Mouse (Mus musculus) heart, postnatal 10 days (tissue): ENCODE results near the gene Timmdc1. TPM values are rescaled to one million over a fixed set of nuclear protein-coding genes. Genes with fewer than 3 reads are reported as not detected.
"Not testable (repeated sequence)": the region's sequence is repeated elsewhere in the genome, so short reads cannot be mapped to it uniquely, and the experiment has no call there.

Experiments used
- DNase-seq, 2 experiments: peaks; one replicate each; pipeline ENCODE4 v3.0.0; 2021
- intact Hi-C: fragments of 180-260 bp; cut with DNase I; formaldehyde crosslinking; loops from one replicate; pipeline ENCODE4 v1.15.1; 2025
- total RNA-seq, 2 experiments: library from RNA; stranded (reverse); gene quantifications; 2 replicates each; pipeline ENCODE4 v1.2.3; 2021

Gene Timmdc1
- total RNA-seq, 2 experiments from 2014 or later: 54.1 to 59.0 TPM

DNA sequence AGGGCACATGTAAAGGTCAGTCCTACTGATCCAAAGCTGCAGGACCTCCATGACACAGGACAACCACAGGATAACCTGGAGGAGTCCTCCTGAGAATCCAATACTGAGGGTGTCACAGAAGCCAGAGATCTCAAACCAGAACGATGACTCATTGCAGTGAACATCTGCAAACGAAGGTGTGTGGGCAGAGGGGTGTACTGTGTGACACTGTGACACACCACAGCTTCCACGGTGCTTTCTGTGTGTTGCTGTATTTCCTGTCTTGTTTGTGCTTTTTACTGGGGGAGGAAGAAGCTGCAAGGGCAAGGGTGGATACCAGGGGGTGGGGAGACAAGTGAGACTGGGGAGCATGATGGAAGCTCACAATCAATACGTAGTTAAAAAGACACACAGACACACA is 18.9 kb downstream of the Timmdc1 start:
- intact Hi-C loops: no loop called here
- DNase-seq: no peak

DNA sequence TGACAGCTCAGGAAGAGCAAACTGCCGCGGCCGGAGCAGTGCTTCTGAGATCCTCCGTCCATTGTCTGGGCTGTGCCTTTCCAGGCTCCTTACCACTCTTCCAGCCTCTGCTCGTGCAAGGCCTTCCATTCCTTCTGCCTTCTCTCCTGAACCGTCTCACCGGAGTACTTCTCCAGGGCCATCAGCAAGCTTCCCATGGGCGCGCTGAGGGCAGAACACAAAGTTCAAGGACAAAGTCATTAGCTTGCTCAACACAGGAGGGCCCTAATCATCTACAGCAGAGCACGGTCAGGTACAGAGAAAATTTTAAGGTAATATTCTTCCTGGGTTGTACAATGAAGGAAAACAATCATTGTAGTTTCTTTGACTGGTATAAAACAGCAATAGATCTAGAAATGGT is 20.0 kb downstream of the Timmdc1 start:
- DNase-seq: no peak
- intact Hi-C loops: no loop called here

GRCm38 (mm10) chr16:38496604-38497140 is 25.8 kb downstream of the Timmdc1 start:
- no peak for DNase-seq
- intact Hi-C loops: loop anchor here (10.0 kb wide), 1 partner anchor 522 kb away; no protein-coding TSS in a partner anchor

- DNase-seq: peak; percentile 25 to 38
- intact Hi-C loops: loop anchor here (10.0 kb wide), 1 partner anchor 519 kb away; no protein-coding TSS in a partner anchor
These were observed 28.6 kb downstream of the Timmdc1 start for GRCm38 (mm10) chr16:38493890-38494289.

GRCm38 (mm10) chr16:38492551-38492950 is 29.9 kb downstream of the Timmdc1 start:
- intact Hi-C loops: loop anchor here (10.0 kb wide), 1 partner anchor 518 kb away; no protein-coding TSS in a partner anchor
- DNase-seq: no peak

GRCm38 (mm10) chr16:38483582-38484309 is 38.7 kb downstream of the Timmdc1 start:
- intact Hi-C loops: loop anchor here (2.0 to 10.0 kb wide), 2 partner anchors 139 to 489 kb away; no protein-coding TSS in a partner anchor
- no peak for DNase-seq

- DNase-seq: peak; percentile 38 to 63
- intact Hi-C loops: loop anchor here (2.0 to 10.0 kb wide), 2 partner anchors 138 to 488 kb away; no protein-coding TSS in a partner anchor
These were observed 39.5 kb downstream of the Timmdc1 start for GRCm38 (mm10) chr16:38482780-38483562.

DNA sequence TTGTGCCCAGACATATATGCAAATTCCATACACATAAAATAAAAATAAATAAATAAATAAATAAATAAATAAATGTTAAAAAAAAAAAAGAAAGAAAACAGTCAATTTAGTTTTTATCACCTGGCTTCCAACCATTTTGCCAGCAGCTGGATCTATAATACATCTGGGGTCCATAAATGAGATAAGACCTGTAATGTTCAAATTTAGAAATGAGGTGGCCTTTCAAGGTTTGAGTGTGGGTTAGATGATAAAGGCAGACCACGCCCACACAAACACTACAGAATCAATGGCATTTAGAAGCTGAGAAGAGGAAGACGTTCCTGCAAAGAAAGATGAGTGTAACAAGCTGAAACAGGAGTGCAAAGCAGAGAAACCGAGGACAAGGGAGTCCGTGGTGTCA is 41.1 kb downstream of the Timmdc1 start:
- intact Hi-C loops: loop anchor here (10.0 kb wide), 1 partner anchor 487 kb away; no protein-coding TSS in a partner anchor
- DNase-seq: no peak

DNA sequence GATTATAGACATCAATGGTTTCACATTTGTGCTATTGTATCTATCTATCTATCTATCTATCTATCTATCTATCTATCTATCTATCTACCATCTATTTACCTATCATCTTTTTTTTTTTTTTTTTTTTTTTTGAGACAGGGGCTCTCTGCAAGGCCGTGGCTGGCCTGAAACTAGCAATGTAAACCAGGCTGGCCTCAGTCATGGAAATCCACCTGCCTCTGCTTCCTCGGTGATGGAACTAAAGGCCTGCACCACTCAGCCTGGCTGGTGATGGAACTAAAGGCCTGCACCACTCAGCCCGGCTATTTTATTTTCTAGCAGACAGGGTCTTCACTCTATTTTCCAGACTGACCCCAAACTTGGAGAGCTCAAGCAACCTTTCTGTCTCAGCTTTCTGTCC is 44.2 kb downstream of the Timmdc1 start:
- DNase-seq: no peak
- intact Hi-C loops: no loop called here

- DNase-seq, intact Hi-C loops: not testable (repeated sequence)
These were observed 45.2 kb downstream of the Timmdc1 start for GRCm38 (mm10) chr16:38477241-38477608.

- intact Hi-C loops: no loop called here
- peak; percentile 59 to 70 for DNase-seq
These were observed 45.9 kb downstream of the Timmdc1 start for GRCm38 (mm10) chr16:38476312-38477240.

GRCm38 (mm10) chr16:38475681-38476311 is 46.7 kb downstream of the Timmdc1 start:
- DNase-seq: no peak
- intact Hi-C loops: no loop called here

DNA sequence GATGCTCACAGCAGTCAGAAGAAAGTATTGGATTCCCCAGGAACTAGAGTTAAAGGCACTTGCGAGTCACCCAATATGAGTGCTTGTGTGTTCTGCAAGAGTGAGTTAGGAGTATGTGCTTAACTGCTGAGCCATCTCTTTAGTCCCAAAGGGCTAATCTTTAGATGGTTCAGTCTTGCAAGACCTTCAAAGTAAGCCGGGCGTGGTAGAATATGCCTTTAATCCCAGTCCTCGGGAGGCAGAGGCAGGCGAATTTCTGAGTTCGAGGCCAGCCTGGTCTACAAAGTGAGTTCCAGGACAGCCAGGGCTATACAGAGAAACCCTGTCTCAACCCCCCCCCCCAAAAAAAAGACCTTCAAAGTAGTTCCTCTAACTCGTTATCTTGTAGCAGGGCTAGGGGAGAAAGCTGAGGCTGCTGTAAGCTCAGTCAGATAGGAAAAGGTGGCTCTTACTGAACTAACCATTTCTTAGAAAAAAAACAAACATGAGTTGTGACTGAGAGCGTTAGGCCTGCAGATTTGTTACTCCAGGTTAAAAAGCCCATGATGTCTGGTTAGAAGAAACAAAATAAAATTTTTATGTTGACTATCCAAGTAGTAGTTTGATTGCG is 47.7 kb downstream of the Timmdc1 start:
- intact Hi-C loops: no loop called here
- DNase-seq: no peak

- intact Hi-C loops: no loop called here
- DNase-seq: no peak
These were observed 48.8 kb downstream of the Timmdc1 start for GRCm38 (mm10) chr16:38473661-38474060.

DNA sequence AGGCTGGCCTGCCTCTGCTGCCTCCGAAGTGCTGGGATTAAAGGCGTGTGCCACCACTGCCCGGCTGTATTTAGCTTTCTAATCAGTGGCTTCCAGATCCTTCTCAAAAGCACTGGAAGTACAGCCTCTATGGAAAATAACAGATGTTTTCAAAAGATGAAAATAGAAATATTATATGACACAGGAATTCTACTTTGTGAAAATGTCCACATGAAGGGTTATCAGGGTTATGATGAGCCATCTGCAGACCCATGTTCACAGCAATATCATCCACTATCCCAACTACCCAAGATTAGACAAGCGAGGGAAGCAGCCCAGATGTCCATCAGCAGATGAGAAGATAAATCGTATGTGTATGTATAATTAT is 50.0 kb downstream of the Timmdc1 start:
- intact Hi-C loops: no loop called here

GRCm38 (mm10) chr16:38471697-38472506 is 50.6 kb downstream of the Timmdc1 start:
- intact Hi-C loops: no loop called here
- DNase-seq: no peak

More for the DNA sequence above, 50.0 kb downstream of the Timmdc1 start:
- no peak for DNase-seq

DNA sequence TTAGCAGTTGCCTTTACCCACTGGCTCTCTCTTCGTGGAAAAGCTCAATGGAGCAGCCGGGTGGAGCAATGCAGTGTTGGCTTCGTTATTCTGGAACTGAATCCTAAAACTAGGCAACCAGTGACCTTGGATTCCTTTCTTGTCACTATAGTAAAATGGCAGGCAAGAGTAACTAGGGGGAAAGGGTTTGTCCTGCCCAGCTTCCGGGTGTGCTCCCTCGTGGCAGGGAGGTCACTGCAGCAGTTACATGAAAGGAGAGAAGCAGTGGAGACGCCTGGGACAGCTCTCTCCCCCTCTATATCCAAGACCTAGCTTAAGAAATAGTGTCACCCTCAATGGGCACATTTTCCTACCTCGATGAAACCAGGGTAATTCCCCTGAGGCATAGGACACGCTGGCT is 53.0 kb downstream of the Timmdc1 start:
- intact Hi-C loops: no loop called here
- no peak for DNase-seq

DNA sequence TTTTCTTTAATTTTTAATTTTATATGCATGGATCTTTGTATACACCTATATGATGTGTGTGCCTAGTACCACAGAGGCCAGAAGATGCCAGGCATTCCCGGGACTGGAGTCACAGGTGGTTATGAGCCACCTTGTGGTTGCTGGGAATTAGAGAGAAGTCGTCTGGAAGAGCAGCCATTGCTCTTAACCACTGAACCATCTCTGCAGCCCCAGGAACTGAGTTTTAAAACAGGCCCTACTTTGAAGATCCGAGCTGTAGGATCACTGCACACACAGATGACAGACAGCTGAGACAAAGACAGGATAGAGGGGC is 53.8 kb downstream of the Timmdc1 start:
- intact Hi-C loops: no loop called here
- no peak for DNase-seq
